Mouse (Mus musculus): ENCODE measurements around the gene Olfr366.
"Not testable (repeated sequence)": the region's sequence is repeated elsewhere in the genome, so short reads cannot be mapped to it uniquely, and the experiment has no call there.

The Olfr366 gene

DNA sequence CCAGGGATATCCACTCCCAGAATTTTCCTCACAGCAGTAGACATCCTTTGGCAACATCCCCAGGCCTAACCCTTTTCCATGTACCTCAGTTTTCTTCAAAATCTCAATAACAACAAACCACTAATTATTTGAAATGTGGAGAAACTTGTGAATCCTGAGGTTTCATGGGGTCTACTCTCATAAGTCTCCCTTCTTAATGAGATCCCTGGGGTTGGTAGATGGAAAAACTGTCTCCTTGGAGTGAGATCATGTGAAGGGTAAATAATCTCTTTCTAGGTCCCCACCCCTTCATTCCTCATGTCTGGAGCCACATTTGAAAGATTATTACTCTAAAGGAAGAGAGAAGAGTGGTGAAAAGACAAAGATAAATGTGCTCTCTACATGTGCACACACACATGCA lies at the start of gene Olfr366:
Gene Olfr366 (plus strand): TSS at position 301 of the 400 bp plus-strand sequence.
- no peak for DNase-seq (ENCODE audit: low read depth, low spot score)

DNA sequence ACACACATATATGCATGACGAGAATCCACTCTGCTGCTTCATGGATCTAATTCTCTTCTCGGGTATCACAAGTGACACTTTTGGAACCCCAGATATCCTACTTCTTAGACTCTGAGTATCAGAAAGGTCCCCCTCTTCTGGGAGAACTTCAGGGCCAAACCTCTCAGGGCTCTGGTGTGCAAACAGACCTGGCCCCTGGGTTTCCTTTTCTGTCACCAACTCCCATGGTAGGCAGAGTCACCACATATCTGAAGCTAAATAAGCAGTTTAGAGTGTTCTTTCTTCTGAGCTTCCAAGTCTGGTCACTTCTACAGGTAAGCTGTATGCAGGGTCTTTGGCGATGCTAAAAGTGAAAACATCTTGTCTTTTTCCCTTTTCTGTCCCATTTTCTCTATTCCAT lies 23.5 kb upstream of the Olfr366 start, which contains the start of gene Olfr365:
Gene Olfr365 (plus strand): TSS at position 301 of the 400 bp plus-strand sequence.
- no peak for DNase-seq (ENCODE audit: low read depth, low spot score)

- not testable (repeated sequence) for DNase-seq (ENCODE audit: low read depth, low spot score)
These were observed 50.4 kb downstream of the Olfr366 start for GRCm38 (mm10) chr2:37261781-37262180.

All from mesoderm, embryonic 11.5 days (tissue).